Mouse (Mus musculus) embryo, embryonic 11.5 days (tissue): ENCODE data around the gene Plekha7.

ENCODE experiments used
- DNase-seq: peaks from one replicate; pipeline ENCODE4 v3.0.0-alpha.2; 2012; ENCODE audit warnings: low read depth, low spot score

Gene Plekha7

GRCm38 (mm10) chr7:116222288-116223009, 85.7 kb downstream of the Plekha7 start:
- no peak for DNase-seq

- no peak for DNase-seq
Measured at GRCm38 (mm10) chr7:116221883-116222282, 86.3 kb downstream of the Plekha7 start.

- DNase-seq, result no peak
Measured at GRCm38 (mm10) chr7:116220103-116220707, 88.0 kb downstream of the Plekha7 start.

- DNase-seq, result no peak
Measured at GRCm38 (mm10) chr7:116217747-116218146, 90.4 kb downstream of the Plekha7 start.

DNA sequence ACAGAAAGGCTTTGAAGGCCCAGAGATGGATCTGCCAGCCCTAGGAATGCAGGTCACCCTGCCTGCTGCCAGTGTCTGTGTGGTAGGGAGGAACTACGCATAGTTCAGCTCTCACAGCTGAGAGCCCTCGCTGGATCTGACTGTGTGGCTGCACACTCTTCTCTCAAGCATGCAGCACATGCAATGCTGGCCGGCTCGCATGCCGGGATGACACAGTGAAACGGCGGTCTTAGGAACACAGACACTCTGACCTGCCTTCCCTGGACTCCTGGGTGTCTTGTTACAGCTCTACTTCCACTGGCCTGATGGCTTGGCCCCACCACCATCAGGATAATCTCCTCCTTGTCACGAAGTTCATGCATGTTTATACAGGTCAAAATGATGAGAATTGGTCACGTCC, 96.3 kb downstream of the Plekha7 start:
- DNase-seq, result no peak

- DNase-seq, result no peak
Measured at GRCm38 (mm10) chr7:116209926-116210631, 98.1 kb downstream of the Plekha7 start.

GRCm38 (mm10) chr7:116208880-116209279, 99.3 kb downstream of the Plekha7 start:
- no peak for DNase-seq

GRCm38 (mm10) chr7:116206806-116207571, 101.2 kb downstream of the Plekha7 start:
- no peak for DNase-seq

DNA sequence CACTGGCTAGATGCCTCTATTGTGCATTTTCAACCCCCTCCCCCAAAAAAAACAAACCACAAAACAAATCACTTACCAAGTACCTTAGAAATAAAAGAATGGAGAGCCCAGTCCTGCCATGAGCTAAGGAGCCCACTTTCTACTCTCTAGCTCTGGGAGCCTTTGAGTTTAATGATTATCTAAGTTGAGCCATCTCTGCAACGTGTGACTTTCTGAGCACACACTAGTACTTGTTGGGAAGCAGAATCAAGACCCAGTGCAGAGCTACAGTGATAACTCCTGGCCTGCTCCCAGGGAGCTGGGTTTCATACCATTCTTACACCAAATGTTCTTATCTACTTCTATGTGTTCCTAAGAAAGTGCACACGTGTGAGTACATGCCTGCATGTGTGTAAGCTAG, 102.7 kb downstream of the Plekha7 start:
- no peak for DNase-seq

DNA sequence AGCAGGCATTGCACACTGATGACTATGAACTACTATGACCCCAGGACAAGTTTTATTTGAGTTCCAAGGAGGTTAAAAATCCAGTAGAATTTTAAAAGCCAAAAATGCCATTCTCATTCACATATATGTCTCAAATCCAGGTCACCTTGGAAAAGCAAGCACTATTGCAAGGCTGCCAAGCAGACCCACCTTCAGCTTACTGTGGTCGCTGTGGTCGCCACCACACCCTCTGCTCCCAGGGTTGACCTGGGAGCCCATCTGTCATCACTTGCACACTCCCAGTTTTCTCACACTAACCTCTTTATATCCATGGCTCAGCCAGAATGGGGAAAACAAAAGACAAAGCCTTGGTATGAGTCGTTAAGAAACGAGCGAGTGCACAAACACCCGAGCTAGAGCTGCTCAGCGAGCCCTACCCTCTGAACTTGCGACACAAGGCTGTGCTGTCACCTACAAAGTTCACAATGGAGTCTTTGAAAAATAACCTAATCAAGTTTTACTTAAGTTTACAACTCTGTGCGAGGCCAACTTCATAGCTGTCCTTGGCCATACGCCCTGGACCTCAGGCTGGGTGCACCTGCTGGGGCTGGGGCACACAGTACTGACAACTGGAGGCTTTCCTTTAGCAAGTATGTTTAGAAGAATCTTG, 106.0 kb downstream of the Plekha7 start:
- DNase-seq, result no peak

DNA sequence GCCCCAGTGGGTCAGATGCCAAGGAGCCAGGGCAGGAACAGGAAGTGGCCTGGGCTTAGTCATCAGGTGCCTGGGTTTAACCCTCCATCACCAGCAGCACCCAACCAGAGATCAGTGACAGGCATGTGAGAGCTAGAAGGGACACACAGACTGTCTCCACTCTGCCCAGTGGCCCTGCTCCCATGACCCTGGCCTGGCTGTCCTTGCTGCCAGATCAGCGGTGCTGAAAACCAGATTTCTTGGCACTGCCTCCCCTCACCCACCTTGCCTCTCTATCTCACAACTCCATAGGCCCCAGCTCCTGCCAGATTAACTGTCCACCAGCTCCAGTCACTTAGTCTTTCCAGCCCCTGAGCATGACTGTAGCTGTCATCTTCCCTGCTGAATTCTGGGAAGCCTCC, 107.2 kb downstream of the Plekha7 start:
- no peak for DNase-seq

DNA sequence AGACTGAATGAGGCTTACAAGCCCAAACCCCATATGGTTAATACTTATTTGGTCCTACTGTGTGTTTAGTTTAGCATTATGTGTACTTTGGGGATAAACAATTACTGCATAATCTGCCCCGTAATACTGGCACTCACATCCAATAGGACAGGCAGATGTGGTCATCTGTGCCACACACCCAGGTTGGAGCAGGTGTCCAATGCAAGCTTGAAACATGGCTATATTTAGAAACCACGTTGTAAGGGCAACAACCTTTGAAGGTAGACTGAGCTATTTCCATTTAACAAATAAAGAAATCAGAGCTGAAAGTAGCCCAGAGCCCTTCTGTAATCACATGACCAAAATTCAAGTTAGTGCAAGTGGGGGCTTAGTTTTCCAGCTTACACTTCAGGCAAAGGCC, 107.6 kb downstream of the Plekha7 start:
- no peak for DNase-seq

- no peak for DNase-seq
Measured at GRCm38 (mm10) chr7:116198902-116199301, 109.3 kb downstream of the Plekha7 start.

DNA sequence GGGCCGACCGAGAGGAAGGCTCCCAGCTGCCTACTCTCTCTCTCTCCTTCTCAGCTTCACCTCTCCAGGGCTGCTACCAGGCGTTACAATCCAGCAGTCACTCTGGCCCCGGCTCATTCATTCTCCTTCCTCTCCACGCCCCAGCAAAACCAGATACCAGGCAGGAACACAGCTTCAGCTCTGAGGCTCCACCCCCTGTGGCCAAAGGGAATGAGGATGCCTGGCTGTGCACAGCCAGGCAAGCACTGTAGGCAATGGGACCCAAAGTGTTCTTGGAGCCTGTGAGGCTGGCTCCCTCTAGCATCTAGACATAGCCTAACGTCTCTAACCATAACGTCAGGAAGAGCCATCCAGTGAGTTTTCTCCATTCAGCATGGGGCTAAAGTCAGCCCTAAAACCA, 109.8 kb downstream of the Plekha7 start:
- DNase-seq, result no peak

DNA sequence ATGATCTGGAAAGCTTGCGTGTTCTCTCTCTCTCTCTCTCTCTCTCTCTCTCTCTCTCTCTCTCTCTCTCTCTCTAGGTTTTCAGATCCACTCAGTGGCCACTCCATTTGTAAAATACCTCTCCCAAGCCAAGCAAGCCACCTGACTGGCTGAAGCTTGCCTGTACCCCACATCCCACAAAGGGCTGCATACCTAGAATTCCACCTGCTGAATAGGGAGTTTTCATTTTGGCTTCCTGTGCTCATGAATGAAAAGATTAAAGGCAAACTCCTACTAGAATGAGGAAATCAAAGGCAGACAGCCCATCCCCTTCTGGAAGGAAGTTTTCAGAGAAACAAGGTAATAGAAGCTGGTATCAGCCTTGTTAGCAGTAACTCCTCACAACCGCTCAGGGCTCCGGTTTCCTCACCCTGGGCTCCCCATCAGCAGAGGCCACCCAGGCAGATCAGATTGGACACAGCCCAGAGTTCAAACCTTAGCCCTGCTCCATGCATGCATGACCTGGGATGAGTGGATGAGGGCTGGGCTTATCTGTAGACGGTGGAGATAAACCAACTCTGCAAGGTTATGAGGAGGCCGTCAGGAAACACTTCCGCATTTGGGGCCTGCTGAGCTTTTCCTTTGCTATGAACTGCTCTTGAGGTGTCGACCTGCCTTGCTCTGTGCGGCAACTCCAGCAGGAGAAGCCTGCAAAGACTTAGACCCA, 111.0 kb downstream of the Plekha7 start:
- no peak for DNase-seq

DNA sequence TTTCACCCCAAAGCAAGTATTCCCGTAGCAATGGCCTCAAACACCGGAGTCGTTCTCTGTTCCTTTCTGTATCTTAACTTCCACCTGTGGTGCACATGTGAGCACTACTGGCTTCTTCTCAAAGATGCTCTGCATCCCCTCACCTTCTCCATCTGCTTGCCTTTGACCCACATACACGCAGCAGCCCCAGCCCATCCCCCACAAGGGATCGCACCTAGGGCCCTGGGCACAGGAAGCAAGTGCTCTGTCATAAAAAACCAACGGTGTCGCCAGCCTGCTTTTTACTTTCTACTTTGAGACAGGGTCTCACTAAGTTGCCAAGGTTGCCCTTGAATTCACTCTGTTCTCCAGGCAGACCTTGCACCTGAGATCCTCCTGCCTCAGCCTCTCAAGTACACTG, 113.2 kb downstream of the Plekha7 start:
- DNase-seq, result no peak

- DNase-seq, result no peak
Measured at GRCm38 (mm10) chr7:116192966-116193365, 115.2 kb downstream of the Plekha7 start.

DNA sequence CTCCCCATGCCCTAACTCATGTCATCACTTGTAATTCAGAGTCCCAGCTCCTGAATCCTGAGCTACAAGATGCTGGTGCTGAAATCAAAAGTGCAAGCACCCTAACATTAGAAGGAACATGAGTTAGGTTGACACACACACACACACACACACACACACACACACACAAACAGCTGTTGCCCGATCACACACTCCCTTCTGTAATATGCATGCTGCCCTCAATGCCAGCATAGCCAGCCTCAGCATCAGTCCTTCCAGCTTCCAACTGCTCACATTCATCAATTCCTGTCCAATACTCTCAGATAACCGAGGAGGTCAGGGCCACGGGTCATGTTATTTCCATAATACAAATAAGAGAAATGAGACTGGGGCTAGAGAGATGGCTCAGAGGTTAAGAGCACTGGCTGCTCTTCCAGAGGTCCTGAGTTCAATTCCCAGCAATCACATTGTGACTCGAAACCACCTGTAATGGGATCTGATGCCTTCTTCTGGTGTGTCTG, 116.0 kb downstream of the Plekha7 start:
- no peak for DNase-seq

- DNase-seq, result peak; percentile 44
Measured at GRCm38 (mm10) chr7:116191138-116191537, 117.0 kb downstream of the Plekha7 start.

DNA sequence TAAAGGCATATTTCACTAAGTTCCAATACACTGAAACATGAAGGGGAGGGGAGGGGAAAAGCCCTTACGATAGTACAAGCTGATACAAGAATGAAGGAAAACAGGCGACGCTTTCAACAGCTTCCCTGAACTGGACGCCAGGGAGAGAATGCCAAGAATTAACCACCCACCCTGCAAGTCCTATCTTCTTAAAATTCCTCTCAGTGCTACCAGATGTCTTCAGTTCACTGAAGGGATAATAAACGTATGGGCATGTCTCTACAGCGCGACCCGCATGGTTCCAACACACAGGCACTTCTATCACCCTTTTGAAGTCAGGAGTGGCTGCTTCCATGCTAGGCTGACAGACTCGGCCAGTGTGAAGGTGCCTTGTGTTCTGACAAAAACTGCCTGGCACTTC, 118.5 kb downstream of the Plekha7 start:
- no peak for DNase-seq

GRCm38 (mm10) chr7:116188391-116188790, 119.8 kb downstream of the Plekha7 start:
- DNase-seq, result no peak
